Mouse (Mus musculus) heart, adult 2 months (tissue): ENCODE measurements around the gene Snrpb2.

Source experiments
- CTCF ChIP-seq: fragments of 200-600 bp; IDR thresholded peaks from 2 replicates; pipeline ENCODE4 v1.8.1; 2022; ENCODE audit warnings: antibody characterized with exemption, mild to moderate bottlenecking, moderate library complexity
- EP300 ChIP-seq: fragments of 200-500 bp; IDR thresholded peaks from 2 replicates; pipeline ENCODE4 v1.6.1; 2011; ENCODE audit warnings: low read depth, low read length, control low read depth; ENCODE audit not compliant: insufficient read depth

DNA sequence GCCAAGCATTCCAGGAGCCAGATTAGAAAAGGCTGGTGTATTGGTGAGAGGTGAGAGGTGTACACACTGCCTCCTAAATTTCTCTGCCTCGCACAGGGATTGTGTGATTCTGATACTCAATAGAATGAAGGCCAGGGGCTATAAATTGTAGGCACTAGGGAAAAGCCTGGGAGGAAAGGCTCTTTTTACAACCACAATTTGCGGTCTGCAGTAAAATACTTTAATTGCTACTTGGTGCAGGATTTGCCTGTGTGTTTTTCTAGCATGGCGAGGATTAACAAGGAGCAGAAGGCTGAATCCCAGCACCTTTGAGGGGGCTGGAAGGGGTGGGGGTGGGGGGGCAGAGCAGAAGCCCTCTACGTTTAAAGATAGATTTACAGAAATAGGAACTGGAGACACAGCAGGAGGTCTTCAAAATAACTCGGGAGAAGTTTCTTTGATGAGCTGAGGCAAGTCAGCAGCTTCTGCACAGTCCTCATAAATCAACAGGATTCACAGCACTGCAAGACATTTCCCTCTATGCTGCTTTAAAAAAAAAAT lies 44.2 kb upstream of the Snrpb2 start:
- TF ChIP-seq CTCF (no peak), EP300 (no peak)
